Mouse (Mus musculus) stomach, embryonic 15.5 days (tissue): ENCODE results near the gene Cdcp2. TPM values are rescaled to one million over a fixed set of nuclear protein-coding genes. Genes with fewer than 3 reads are reported as not detected.

Source experiments
- ATAC-seq: fragments of 200-750 bp; cut with Nextera tagmentation; 2 replicates; pipeline ENCODE4 v1.8.0; 2017; ENCODE audit warnings: low read depth, moderate number of reproducible peaks, moderate TSS enrichment; ENCODE audit not compliant: insufficient read depth, low FRiP score
- H3K27ac ChIP-seq: fragments of 300-500 bp; sonication (generic); 2 replicates; pipeline ENCODE4 v1.5.1; 2015; ENCODE audit warnings: mild to moderate bottlenecking, inconsistent platforms
- H3K27me3 ChIP-seq: fragments of 300-500 bp; sonication (generic); replicated peaks from 2 replicates; pipeline ENCODE4 v1.6.1; 2015; ENCODE audit warnings: inconsistent platforms
- H3K36me3 ChIP-seq: fragments of 300-500 bp; sonication (generic); 2 replicates; pipeline ENCODE4 v1.6.1; 2015; ENCODE audit warnings: inconsistent platforms
- H3K4me1 ChIP-seq: fragments of 300-500 bp; sonication (generic); 2 replicates; pipeline ENCODE4 v1.6.1; 2015; ENCODE audit warnings: inconsistent platforms
- H3K4me2 ChIP-seq: fragments of 300-500 bp; sonication (generic); 2 replicates; pipeline ENCODE4 v1.6.1; 2015; ENCODE audit warnings: mild to moderate bottlenecking, inconsistent platforms
- H3K4me3 ChIP-seq: fragments of 300-500 bp; sonication (generic); replicated peaks from 2 replicates; pipeline ENCODE4 v1.5.1; 2015; ENCODE audit warnings: inconsistent platforms
- H3K9ac ChIP-seq: fragments of 300-500 bp; sonication (generic); 2 replicates; pipeline ENCODE4 v1.6.1; 2015; ENCODE audit warnings: inconsistent platforms
- H3K9me3 ChIP-seq: fragments of 300-500 bp; sonication (generic); 2 replicates; pipeline ENCODE4 v1.6.1; 2016; ENCODE audit warnings: inconsistent platforms
- WGBS: fragments of 180-500 bp; shearing (Covaris S2); methylation state at CpG from one replicate; pipeline ENCODE4 v1.1.7; 2015; 5-methylcytosine and 5-hydroxymethylcytosine counted together
- polyA plus RNA-seq: library from polyadenylated mRNA; unstranded; fragments of >200 nt; fragmentation: Nextera tagmentation; extraction: Ambion mirVana; gene quantifications from 2 replicates; pipeline ENCODE4 v1.2.1, GENCODE M21; 2015

The Cdcp2 gene
- polyA plus RNA-seq, 1 experiment from 2014 or later: not detected

DNA sequence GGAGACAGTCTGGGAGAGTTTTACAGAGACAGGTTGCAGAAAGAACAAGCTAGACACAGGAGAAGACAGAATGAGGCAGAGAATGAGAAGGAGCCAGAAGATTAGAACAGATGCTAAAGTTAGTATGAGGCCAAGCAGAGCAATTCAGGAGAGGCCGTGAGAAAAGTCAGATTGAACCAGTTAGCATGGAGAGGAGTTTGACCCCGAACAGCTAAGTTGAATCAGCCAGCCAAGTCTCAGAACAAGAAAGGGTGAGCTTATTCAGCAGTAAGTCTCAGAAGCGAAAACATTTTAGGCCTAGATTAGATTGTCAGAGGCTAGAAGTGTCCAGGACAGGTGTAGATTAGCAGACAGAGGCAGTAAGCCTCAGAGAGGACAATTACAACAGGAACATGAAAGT lies 39.8 kb downstream of the Cdcp2 start:
- Histone ChIP-seq H3K36me3 (0 out of 2 replicates have a peak, but pooled peaks cover 8% of the 10 kb centered on the region), H3K4me1 (peaks cover 10% of the 10 kb centered on the region), H3K27ac (0 out of 2 replicates have a peak overlapping the region, but pooled peaks have one; percentile 13), H3K9ac (no peak overlapping the region), H3K9me3 (no peaks in the 10 kb centered on the region), H3K4me2 (no peak overlapping the region), H3K27me3 (no peaks in the 10 kb centered on the region), H3K4me3 (no peak overlapping the region)
- ATAC-seq: no peak
- WGBS: 45% methylated on average over 3 of the region's 3 CpGs

- Histone ChIP-seq H3K27me3 (no peaks in the 10 kb centered on the region), H3K4me3 (no peak overlapping the region), H3K27ac (peak overlapping the region; percentile 51; the same call in 1 of the 2 replicates), H3K4me1 (peaks cover 10% of the 10 kb centered on the region), H3K36me3 (0 out of 2 replicates have a peak, but pooled peaks cover 8% of the 10 kb centered on the region), H3K9ac (no peak overlapping the region), H3K9me3 (no peaks in the 10 kb centered on the region), H3K4me2 (no peak overlapping the region)
- 63% methylated on average over 37 of the region's 37 CpGs for WGBS
- no peak for ATAC-seq
Observed at GRCm38 (mm10) chr4:107138948-107139835, 42.5 kb downstream of the Cdcp2 start.

GRCm38 (mm10) chr4:107139836-107140631 lies 43.3 kb downstream of the Cdcp2 start:
- H3K9me3 ChIP-seq: no peaks in the 10 kb centered on the region
- H3K9ac ChIP-seq: no peak overlapping the region
- H3K4me3 ChIP-seq: no peak overlapping the region
- no peaks in the 10 kb centered on the region for H3K27me3 ChIP-seq
- no peak overlapping the region for H3K4me2 ChIP-seq
- 0 out of 2 replicates have a peak, but pooled peaks cover 8% of the 10 kb centered on the region for H3K36me3 ChIP-seq
- ATAC-seq: no peak
- 39% methylated on average over 13 of the region's 13 CpGs for WGBS
- H3K4me1 ChIP-seq: peaks cover 10% of the 10 kb centered on the region
- peak overlapping the region; percentile 51; the same call in 1 of the 2 replicates for H3K27ac ChIP-seq

- H3K36me3 ChIP-seq: peaks cover 23% of the 10 kb centered on the region; the same call in 1 of the 2 replicates
- no peak overlapping the region for H3K4me2 ChIP-seq
- H3K9me3 ChIP-seq: no peaks in the 10 kb centered on the region
- H3K4me1 ChIP-seq: peaks cover 10% of the 10 kb centered on the region
- H3K27me3 ChIP-seq: no peaks in the 10 kb centered on the region
- 83% methylated on average over 8 of the region's 8 CpGs for WGBS
- no peak overlapping the region for H3K4me3 ChIP-seq
- ATAC-seq: no peak
- no peak overlapping the region for H3K27ac ChIP-seq
- no peak overlapping the region for H3K9ac ChIP-seq
Observed at GRCm38 (mm10) chr4:107143511-107143910, 46.8 kb downstream of the Cdcp2 start.

GRCm38 (mm10) chr4:107150991-107151390 lies 54.3 kb downstream of the Cdcp2 start:
- no peak overlapping the region for H3K9ac ChIP-seq

GRCm38 (mm10) chr4:107152571-107152970 lies 55.9 kb downstream of the Cdcp2 start:
- H3K4me2 ChIP-seq: no peak overlapping the region
- H3K9me3 ChIP-seq: no peaks in the 10 kb centered on the region
- no peaks in the 10 kb centered on the region for H3K4me1 ChIP-seq
- H3K9ac ChIP-seq: no peak overlapping the region
- no peak for ATAC-seq
- H3K36me3 ChIP-seq: peaks cover 3% of the 10 kb centered on the region; the same call in 1 of the 2 replicates
- WGBS: 66% methylated on average over 8 of the region's 8 CpGs
- no peaks in the 10 kb centered on the region for H3K27me3 ChIP-seq
- H3K27ac ChIP-seq: no peak overlapping the region
- no peak overlapping the region for H3K4me3 ChIP-seq

More at GRCm38 (mm10) chr4:107150991-107151390, 54.3 kb downstream of the Cdcp2 start:
- Histone ChIP-seq H3K4me1 (no peaks in the 10 kb centered on the region), H3K27ac (no peak overlapping the region), H3K36me3 (peaks cover 14% of the 10 kb centered on the region; the same call in 1 of the 2 replicates), H3K4me3 (no peak overlapping the region), H3K9me3 (no peaks in the 10 kb centered on the region), H3K27me3 (no peaks in the 10 kb centered on the region), H3K4me2 (no peak overlapping the region)
- no peak for ATAC-seq
- WGBS: 78% methylated on average over 6 of the region's 6 CpGs

DNA sequence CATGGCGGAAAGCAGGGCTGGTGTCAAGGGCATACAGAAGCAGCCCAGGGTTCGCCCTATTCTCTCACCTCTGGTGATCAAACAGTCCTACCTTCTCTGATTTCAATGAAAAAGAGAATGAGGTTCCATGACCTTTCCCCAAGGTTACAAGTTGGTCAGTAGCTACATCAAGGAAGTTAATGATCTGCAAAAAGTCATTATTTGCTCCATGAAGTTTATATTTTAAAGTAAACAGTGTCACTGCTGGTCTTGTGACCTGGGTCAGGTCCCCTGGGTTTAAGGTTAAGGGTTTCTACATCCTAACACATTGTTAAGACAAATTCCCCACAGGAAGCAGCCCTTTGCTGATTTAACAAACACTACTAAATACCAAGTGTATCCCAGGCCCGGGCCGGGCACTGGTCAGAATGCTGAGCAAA lies 60.3 kb downstream of the Cdcp2 start:
- H3K4me2 ChIP-seq: no peak overlapping the region
- no peak for ATAC-seq
- no peaks in the 10 kb centered on the region for H3K27me3 ChIP-seq
- no peak overlapping the region for H3K27ac ChIP-seq
- no peak overlapping the region for H3K9ac ChIP-seq
- no peak overlapping the region for H3K4me3 ChIP-seq
- 72% methylated on average over 4 of the region's 4 CpGs for WGBS
- H3K4me1 ChIP-seq: no peaks in the 10 kb centered on the region
- no peaks in the 10 kb centered on the region; the same call in 1 of the 2 replicates for H3K36me3 ChIP-seq
- H3K9me3 ChIP-seq: no peaks in the 10 kb centered on the region

DNA sequence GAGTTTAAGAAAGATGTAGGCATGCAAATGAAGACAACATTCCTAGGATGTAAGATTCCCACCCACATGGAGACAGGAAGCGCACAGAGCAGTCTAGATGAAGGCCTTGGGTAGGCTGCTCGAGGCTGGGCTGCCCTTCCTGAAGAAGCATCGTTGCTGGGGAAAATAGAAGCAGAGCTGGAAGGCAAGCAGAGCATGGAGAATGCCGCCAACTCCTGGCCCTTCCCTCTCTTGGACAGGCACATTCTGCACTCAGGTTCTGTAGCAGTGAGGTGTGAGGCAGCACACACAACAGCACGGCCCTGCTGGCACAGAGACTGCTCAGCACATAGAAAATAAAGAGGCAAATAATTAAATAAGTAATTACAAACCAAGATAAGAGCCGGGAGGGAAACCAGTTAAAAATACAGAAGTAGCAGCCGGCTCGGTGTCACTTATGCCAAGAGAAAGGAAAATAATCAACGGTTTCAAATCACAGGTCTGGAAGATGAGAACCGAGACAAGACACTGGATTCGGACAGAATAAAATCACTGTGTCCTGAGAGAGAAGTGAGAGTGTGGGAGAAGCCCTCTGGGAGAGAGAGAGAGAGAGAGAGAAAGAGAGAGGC lies 62.6 kb downstream of the Cdcp2 start:
- Histone ChIP-seq H3K9ac (no peak overlapping the region), H3K27me3 (no peaks in the 10 kb centered on the region), H3K27ac (no peak overlapping the region), H3K4me2 (no peak overlapping the region), H3K4me1 (no peaks in the 10 kb centered on the region), H3K36me3 (peaks cover 5% of the 10 kb centered on the region; the same call in 1 of the 2 replicates), H3K4me3 (no peak overlapping the region), H3K9me3 (no peaks in the 10 kb centered on the region)
- WGBS: 82% methylated on average over 11 of the region's 11 CpGs
- ATAC-seq: no peak

DNA sequence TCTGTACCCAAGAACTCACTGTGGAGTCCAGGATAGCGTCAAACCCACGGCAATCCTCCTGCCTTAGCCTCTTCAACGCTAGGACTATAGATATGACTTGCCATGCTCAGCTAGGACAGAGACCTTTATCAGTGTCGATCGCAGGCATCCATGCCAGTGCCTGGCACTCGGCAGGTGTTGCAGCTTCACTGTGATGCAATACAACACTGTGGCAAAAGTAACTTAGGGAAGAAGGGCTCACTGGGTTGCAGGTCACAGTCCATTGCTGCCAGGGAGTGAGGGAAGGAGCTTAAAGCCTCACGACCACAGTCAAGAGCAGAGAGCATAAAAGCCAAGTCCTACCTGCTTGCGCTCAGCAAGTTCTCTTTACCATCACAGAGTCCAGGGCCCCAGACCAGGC lies 63.5 kb downstream of the Cdcp2 start:
- Histone ChIP-seq H3K27ac (no peak overlapping the region), H3K9me3 (no peaks in the 10 kb centered on the region), H3K4me1 (no peaks in the 10 kb centered on the region), H3K4me3 (no peak overlapping the region), H3K4me2 (no peak overlapping the region), H3K9ac (no peak overlapping the region), H3K36me3 (0 out of 2 replicates have a peak, but pooled peaks cover 9% of the 10 kb centered on the region), H3K27me3 (no peaks in the 10 kb centered on the region)
- WGBS: 91% methylated on average over 8 of the region's 8 CpGs
- ATAC-seq: no peak
